27 mouse cellular contexts compared by ENCODE assay signal in genomic region chr14:78117268-78117667, GRCm38 (mm10). TPM values are rescaled to one million over a fixed set of nuclear protein-coding genes. Genes with fewer than 3 reads are reported as not detected.
DNase-seq lines count a peak whose midpoint lies in the region; ATAC-seq and TF ChIP-seq lines count a peak whose summit lies in the region.
"Had no signal": no experiment of that assay in that cellular context is flagged by ENCODE, and none has a peak within 500 bp of the region (broad histone marks: within the 10 kb centered on the region; RNA-seq: fewer than 3 reads in every experiment).

No protein-coding gene starts in this region.

- H3K36me3 ChIP-seq in forebrain, embryonic 13.5 days (ENCODE audit: poor library complexity, severe bottlenecking) = no peaks in the 10 kb centered on the region
- H3K36me3 ChIP-seq in forebrain, embryonic 11.5 days (ENCODE audit: control insufficient read depth, insufficient read depth, low read length) = no peaks in the 10 kb centered on the region
- no peaks in the 10 kb centered on the region for H3K36me3 ChIP-seq in forebrain, embryonic 15.5 days
- H3K36me3 ChIP-seq in forebrain, embryonic 10.5 days (replicated peaks) = no peaks in the 10 kb centered on the region
- H3K36me3 ChIP-seq in kidney, adult 2 months (ENCODE audit: control insufficient read depth, insufficient read depth, low read length) = no peaks in the 10 kb centered on the region
- H3K36me3 ChIP-seq: embryonic facial prominence, embryonic 13.5 days; embryonic facial prominence, embryonic 15.5 days; G1E had no signal

- no peak overlapping the region for H3K4me3 ChIP-seq in forebrain, embryonic 13.5 days
- no peak overlapping the region for H3K4me3 ChIP-seq in forebrain, embryonic 11.5 days (ENCODE audit: low read depth, low read length)
- no peak overlapping the region for H3K4me3 ChIP-seq in forebrain, embryonic 15.5 days
- no peak overlapping the region for H3K4me3 ChIP-seq in forebrain, embryonic 10.5 days
- no peak overlapping the region for H3K4me3 ChIP-seq in kidney, adult 2 months (ENCODE audit: insufficient read depth, low read depth, low read length)
- H3K4me3 ChIP-seq: embryonic facial prominence, embryonic 13.5 days; embryonic facial prominence, embryonic 15.5 days; erythroblast, embryonic 14.5 days had no signal

- no peak overlapping the region for H3K4me2 ChIP-seq in forebrain, embryonic 13.5 days
- no peak overlapping the region for H3K4me2 ChIP-seq in forebrain, embryonic 11.5 days (ENCODE audit: low read depth, low read length, severe bottlenecking)
- H3K4me2 ChIP-seq in forebrain, embryonic 15.5 days (replicated peaks) = no peak overlapping the region
- H3K4me2 ChIP-seq: embryonic facial prominence, embryonic 13.5 days; embryonic facial prominence, embryonic 15.5 days had no signal

- 33% methylated on average over 2 of the region's 2 CpGs for WGBS in forebrain, embryonic 13.5 days
- WGBS in forebrain, embryonic 11.5 days = 69% methylated on average over 2 of the region's 2 CpGs
- WGBS in forebrain, embryonic 15.5 days = 18% methylated on average over 2 of the region's 2 CpGs
- 81% methylated on average over 2 of the region's 2 CpGs for WGBS in forebrain, embryonic 10.5 days
- WGBS in kidney, adult 2 months = 67% methylated on average over 2 of the region's 2 CpGs

- H3K9ac ChIP-seq in forebrain, embryonic 13.5 days = no peak overlapping the region
- H3K9ac ChIP-seq in forebrain, embryonic 11.5 days (ENCODE audit: low read length) = no peak overlapping the region
- H3K9ac ChIP-seq in forebrain, embryonic 15.5 days (replicated peaks) = no peak overlapping the region
- H3K9ac ChIP-seq: embryonic facial prominence, embryonic 13.5 days; embryonic facial prominence, embryonic 15.5 days had no signal

- no peaks in the 10 kb centered on the region for H3K9me3 ChIP-seq in forebrain, embryonic 13.5 days (replicated peaks)
- H3K9me3 ChIP-seq in forebrain, embryonic 11.5 days (ENCODE audit: control insufficient read depth, low read length) = no peaks in the 10 kb centered on the region
- H3K9me3 ChIP-seq in forebrain, embryonic 15.5 days = no peaks in the 10 kb centered on the region; the same call in 1 of the 2 replicates
- H3K9me3 ChIP-seq in forebrain, embryonic 10.5 days = peaks cover 6% of the 10 kb centered on the region; the same call in 1 of the 2 replicates
- H3K9me3 ChIP-seq: embryonic facial prominence, embryonic 13.5 days; embryonic facial prominence, embryonic 15.5 days had no signal

- no peak for TF ChIP-seq CTCF in kidney, adult 2 months (conservative IDR thresholded peaks at IDR 0.05; ENCODE audit: insufficient read depth, insufficient read length, low read depth, low read length)
- no peak for TF ChIP-seq CTCF in brain, embryonic 14.5 days (IDR thresholded peaks at IDR 0.05; ENCODE audit: borderline replicate concordance, extremely low read depth, insufficient read depth, insufficient read length)

- no peak for TF ChIP-seq POLR2A in kidney, adult 2 months (IDR thresholded peaks at IDR 0.05; ENCODE audit: low read depth, low read length)
- TF ChIP-seq POLR2A in brain, embryonic 14.5 days (IDR thresholded peaks at IDR 0.05; ENCODE audit: borderline replicate concordance, extremely low read depth, insufficient read depth, insufficient read length, poor library complexity, severe bottlenecking) = no peak

- peaks cover 27% of the 10 kb centered on the region for H3K4me1 ChIP-seq in forebrain, embryonic 13.5 days
- no peaks in the 10 kb centered on the region for H3K4me1 ChIP-seq in forebrain, embryonic 11.5 days (replicated peaks; ENCODE audit: control insufficient read depth, insufficient read depth, low read length)
- peaks cover 16% of the 10 kb centered on the region for H3K4me1 ChIP-seq in forebrain, embryonic 15.5 days
- peaks cover 36% of the 10 kb centered on the region for H3K4me1 ChIP-seq in forebrain, embryonic 10.5 days
- no peaks in the 10 kb centered on the region for H3K4me1 ChIP-seq in kidney, adult 2 months (ENCODE audit: control insufficient read depth, insufficient read depth, low read length)
- H3K4me1 ChIP-seq: embryonic facial prominence, embryonic 13.5 days; embryonic facial prominence, embryonic 15.5 days had no signal

- peak; percentile 81 for ATAC-seq in forebrain, embryonic 13.5 days
- no peak for ATAC-seq in forebrain, embryonic 11.5 days (replicated peaks; ENCODE audit: low FRiP score)
- peak; percentile 82; the same call in 1 of the 2 replicates for ATAC-seq in forebrain, embryonic 15.5 days (replicated peaks)
- ATAC-seq: activated CD4-positive, CD25-positive, alpha-beta regulatory T cell, adult 4 months; CD4-positive, CD25-positive, alpha-beta regulatory T cell, adult 4 months; Patski had no signal

- H3K27ac ChIP-seq in forebrain, embryonic 13.5 days = no peak overlapping the region
- H3K27ac ChIP-seq in forebrain, embryonic 11.5 days (ENCODE audit: low read depth, low read length) = no peak overlapping the region
- H3K27ac ChIP-seq in forebrain, embryonic 15.5 days (replicated peaks) = no peak overlapping the region
- H3K27ac ChIP-seq in forebrain, embryonic 10.5 days = no peak overlapping the region
- H3K27ac ChIP-seq in kidney, adult 2 months (ENCODE audit: insufficient read depth, low read depth, low read length) = no peak overlapping the region
- H3K27ac ChIP-seq: embryonic facial prominence, embryonic 13.5 days; embryonic facial prominence, embryonic 15.5 days had no signal

- DNase-seq in forebrain, embryonic 11.5 days (ENCODE audit: low spot score) = no peak
- no peak for DNase-seq in forebrain, embryonic 10.5 days (ENCODE audit: extremely low spot score, low spot score)
- peak; percentile 27 for DNase-seq in kidney, adult 2 months
- DNase-seq in kidney, postnatal 10 days = no peak
- peak; percentile 83 for DNase-seq in brain, embryonic 14.5 days (ENCODE audit: low read depth)
- DNase-seq: adrenal gland, adult 8-10 months; adrenal gland, postnatal 14 days; adrenal gland, postnatal 36 days; B cell, adult 2 months; cerebellum, adult 11 months; cerebellum, adult 18-20 months; cerebellum, adult 8-10 months; cerebellum, adult 9-11 months; cerebellum, postnatal 14 days; cerebellum, postnatal 36 days; embryo, embryonic 11 days had no signal

- no peaks in the 10 kb centered on the region for H3K27me3 ChIP-seq in forebrain, embryonic 13.5 days
- H3K27me3 ChIP-seq in forebrain, embryonic 11.5 days (ENCODE audit: control insufficient read depth, insufficient read depth, low read length) = no peaks in the 10 kb centered on the region
- no peaks in the 10 kb centered on the region for H3K27me3 ChIP-seq in forebrain, embryonic 15.5 days
- H3K27me3 ChIP-seq in forebrain, embryonic 10.5 days (ENCODE audit: poor library complexity, severe bottlenecking) = peaks cover 5% of the 10 kb centered on the region; the same call in 1 of the 2 replicates
- H3K27me3 ChIP-seq in kidney, adult 2 months (replicated peaks; ENCODE audit: control insufficient read depth, insufficient read depth, low read length) = no peaks in the 10 kb centered on the region
- H3K27me3 ChIP-seq: CH12.LX; embryonic facial prominence, embryonic 13.5 days; embryonic facial prominence, embryonic 15.5 days had no signal

RNA-seq across cellular contexts. Expression of gene Fam216b, which starts 28.5 kb away (rescaled TPM):
- 0.08 TPM in 1 of 2 replicates, not detected in the other for polyA plus RNA-seq in forebrain, embryonic 13.5 days (2015; fragmentation: Nextera tagmentation; extraction: Ambion mirVana)
- polyA plus RNA-seq in forebrain, embryonic 11.5 days (2014; fragmentation: Nextera tagmentation; extraction: Ambion mirVana) = not detected in 2 replicates
- polyA plus RNA-seq in forebrain, embryonic 15.5 days (2015; fragmentation: Nextera tagmentation; extraction: Ambion mirVana) = 0.45 and 0.85 TPM in 2 replicates
- polyA plus RNA-seq in forebrain, embryonic 10.5 days (2016; fragmentation: Nextera tagmentation; extraction: Ambion mirVana) = not detected in 2 replicates
- polyA plus RNA-seq in kidney, adult 2 months (2012; rRNA removed) = not detected in 2 replicates
- 0.37 and 0.38 TPM in 2 replicates for polyA plus RNA-seq in brain, embryonic 14.5 days (2012; rRNA removed)
- polyA plus RNA-seq: activated CD4-positive, CD25-positive, alpha-beta regulatory T cell, adult 4 months; CD4-positive, CD25-positive, alpha-beta regulatory T cell, adult 4 months; embryonic facial prominence, embryonic 11.5 days; embryonic facial prominence, embryonic 13.5 days; erythroblast, embryonic 14.5 days; G1E; Patski had no signal

Comparison
In these comparisons a context has a peak if more than half of its experiments do, and no peak if none do; other contexts are left out.
1. DNase-seq: peak in kidney, adult 2 months (single experiment) and brain, embryonic 14.5 days (single experiment); none in forebrain, embryonic 11.5 days (single experiment), forebrain, embryonic 10.5 days (single experiment) and kidney, postnatal 10 days (single experiment).